Mouse (Mus musculus): ENCODE results near the gene Tff3.

The Tff3 gene

DNA sequence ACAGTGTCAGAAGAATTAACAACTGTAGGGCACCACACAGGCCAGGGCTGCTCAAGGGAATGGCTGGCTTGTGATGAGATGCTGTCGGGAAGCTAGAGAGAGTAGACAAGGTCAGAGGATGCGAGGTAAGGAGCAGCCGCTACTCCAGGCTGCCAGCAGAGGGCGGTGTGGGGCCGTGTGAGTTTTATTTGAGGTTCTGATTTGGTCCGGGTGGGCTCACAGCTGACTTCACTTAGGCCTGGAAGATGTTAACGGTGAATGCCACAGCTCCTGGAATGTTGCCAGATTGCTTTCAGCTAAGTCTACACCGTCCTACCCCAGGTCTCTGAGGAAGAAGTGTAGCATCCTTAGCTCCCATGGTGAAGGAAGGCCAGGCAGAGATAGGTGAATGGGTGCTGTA lies 7.5 kb downstream of the Tff3 start:
- DNase-seq (ENCODE audit: low read depth), result peak; percentile 58

- DNase-seq (ENCODE audit: low read depth), result peak; percentile 66
These were observed 10.0 kb downstream of the Tff3 start for GRCm38 (mm10) chr17:31119429-31119828.

DNA sequence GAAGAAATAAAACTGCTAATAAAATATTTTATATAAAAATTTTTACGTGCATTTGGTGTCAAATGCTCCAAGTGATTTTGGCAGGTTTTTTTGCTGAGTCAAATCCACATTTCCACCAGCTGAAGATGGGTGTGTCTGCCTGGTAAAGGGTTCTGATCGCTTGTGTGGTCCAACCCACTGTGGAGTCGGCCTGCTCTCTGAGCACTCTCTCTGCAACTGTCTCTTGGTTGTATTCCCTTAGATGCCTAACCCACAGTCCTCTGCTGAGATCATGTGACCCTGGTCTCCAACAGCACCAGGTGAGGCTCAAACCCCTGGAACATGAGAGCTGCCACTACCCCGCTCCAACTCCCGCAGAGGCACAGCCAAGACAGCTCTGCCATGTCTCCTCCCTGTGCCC lies 11.5 kb downstream of the Tff3 start:
- no peak for DNase-seq (ENCODE audit: low read depth)

DNA sequence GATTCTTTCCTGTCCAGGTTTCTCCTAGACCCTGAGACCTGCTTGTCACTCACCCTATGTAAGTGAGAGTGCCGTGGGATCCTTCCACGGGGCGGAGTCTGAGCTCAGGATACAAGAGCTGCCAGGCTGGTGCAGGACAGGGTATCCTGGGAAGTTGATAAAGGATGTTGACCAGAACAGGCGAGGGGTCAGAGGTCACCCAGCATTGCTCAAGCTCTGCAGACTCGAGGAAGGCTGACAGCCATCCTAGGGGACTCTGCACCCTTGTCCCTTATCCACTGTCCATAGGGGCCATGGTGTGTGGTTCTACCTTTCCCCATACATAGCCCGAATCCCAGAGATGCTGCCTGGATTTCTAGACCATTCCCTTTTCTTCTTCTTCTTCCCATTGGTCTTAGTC lies 13.4 kb downstream of the Tff3 start:
- no peak for DNase-seq (ENCODE audit: low read depth)

- no peak for DNase-seq (ENCODE audit: low read depth)
These were observed 16.1 kb downstream of the Tff3 start for GRCm38 (mm10) chr17:31113191-31113856.

DNA sequence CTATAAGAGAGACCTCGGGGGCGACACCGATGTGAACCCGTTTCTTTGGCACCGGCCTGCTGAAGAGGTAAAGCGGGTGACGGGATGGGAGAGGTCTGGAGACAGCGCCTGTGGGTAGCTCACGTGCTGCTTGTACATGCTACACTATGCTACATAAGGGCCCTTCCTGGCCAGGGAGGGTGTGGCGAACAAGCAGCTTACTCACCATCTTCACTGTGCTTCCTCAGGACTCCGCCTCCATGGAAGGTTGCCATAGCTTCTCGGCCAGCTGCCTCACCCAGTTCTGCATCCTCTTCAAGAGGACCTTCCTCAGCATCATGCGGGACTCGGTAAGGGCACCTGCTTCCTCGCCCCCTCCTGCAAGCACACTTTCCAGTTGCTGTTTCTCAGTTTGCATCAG lies 21.1 kb downstream of the Tff3 start:
- peak; percentile 43 for DNase-seq (ENCODE audit: low read depth)

DNA sequence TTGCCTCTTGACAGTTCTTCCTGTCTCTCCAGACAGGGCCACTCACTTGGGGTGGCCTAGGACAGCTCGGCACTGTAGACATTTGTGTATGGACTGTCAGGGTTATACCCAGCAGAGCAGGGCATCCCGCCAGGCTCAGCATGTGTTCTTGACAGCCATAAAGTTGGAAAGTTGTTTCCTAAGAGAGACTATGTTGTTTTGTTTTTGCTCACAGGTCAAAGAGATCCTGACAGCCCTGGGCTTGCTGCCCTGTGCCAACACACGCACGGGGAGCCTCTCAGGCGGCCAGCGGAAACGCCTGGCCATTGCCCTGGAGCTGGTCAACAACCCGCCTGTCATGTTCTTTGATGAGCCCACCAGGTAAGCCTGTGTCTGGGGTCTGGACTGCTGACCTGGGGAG lies 25.6 kb downstream of the Tff3 start:
- DNase-seq (ENCODE audit: low read depth), result no peak

DNA sequence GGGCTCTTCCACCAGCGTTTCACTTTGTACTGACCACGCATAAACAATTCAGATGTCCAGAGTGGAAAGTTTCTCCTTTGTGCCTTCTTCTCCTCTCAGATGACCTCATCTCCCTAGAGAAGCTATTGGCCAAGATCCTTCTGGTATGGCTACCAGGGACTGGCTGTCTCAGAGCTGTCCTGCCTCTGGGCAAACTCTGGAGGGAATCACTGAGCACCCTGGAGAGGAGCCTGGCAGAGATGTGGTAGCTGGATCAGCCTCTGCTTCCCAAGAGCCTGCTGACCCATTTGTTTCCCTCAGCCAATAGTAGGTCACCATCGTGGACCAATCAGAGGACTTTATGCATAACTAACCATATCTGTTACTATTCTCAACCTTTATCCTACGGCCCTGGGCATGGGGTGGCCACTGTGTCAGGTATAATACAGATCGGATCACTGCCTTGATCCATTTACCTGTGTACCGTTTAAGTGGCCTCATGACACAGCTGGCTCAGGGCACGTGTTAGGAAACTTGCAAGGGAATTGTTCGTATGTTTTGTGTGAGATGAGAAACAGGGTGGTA lies 26.4 kb downstream of the Tff3 start:
- DNase-seq (ENCODE audit: low read depth), result no peak

- DNase-seq (ENCODE audit: low read depth), result no peak
These were observed 30.7 kb downstream of the Tff3 start for GRCm38 (mm10) chr17:31098788-31099187.

DNA sequence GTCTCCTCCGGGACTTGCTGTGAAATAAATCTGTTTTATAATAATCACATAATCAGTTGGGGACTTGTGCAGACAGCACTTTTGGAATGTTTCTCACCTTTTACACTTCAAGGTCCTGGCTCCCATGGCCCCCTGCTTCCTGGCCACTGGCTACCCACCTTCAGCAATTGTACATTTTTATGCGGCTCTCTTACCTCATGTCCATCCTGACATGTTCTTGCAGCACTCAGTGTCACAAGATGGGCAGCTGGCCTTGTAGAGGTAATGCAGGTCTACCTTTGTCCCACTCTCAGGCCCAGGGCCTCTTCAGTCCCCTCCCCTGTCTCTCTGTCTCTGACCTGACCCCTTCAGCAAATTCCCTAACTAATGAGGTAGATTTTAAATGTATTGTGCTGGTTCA lies 32.6 kb downstream of the Tff3 start:
- no peak for DNase-seq (ENCODE audit: low read depth)

DNA sequence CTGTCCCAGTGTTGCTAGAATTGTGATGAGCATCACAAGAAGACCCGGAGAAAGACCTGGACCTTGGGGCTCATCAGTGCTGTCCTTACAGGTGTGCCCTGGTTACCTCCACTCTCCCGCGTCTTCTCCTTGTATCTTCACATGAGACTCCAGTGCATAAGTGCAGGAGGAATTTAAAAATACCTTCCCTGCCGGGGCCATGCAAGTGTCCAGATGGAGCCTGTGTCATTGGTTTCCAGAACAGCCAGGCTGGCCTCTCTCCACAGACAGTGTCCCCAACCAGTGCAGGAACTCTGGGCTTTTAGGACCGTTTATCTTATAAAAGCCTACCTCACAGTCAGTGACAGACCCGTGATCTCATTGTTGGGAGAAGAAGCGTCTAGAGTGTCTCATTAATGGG lies 33.9 kb downstream of the Tff3 start:
- no peak for DNase-seq (ENCODE audit: low read depth)

DNA sequence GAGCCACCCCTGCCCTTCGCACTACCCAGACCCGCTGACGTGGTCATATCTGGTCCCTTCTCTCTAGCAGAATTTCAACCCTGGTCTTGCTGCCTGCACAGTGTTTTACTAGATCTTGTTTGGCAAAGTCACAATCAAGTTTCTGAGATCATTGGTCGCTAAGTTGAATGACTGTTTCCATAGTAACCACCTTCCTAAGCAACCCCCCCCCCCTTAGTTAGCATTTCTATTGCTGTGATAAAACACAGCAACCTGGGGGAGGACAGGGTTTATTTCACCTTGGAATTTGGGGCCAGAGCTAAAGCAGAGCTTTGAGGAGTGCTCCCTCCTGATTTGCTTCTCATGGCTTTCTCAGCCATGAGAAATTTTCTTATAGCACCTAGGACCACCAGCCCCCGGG lies 34.7 kb downstream of the Tff3 start:
- no peak for DNase-seq (ENCODE audit: low read depth)

GRCm38 (mm10) chr17:31091023-31091735 lies 38.3 kb downstream of the Tff3 start:
- DNase-seq (ENCODE audit: low read depth), result no peak

DNA sequence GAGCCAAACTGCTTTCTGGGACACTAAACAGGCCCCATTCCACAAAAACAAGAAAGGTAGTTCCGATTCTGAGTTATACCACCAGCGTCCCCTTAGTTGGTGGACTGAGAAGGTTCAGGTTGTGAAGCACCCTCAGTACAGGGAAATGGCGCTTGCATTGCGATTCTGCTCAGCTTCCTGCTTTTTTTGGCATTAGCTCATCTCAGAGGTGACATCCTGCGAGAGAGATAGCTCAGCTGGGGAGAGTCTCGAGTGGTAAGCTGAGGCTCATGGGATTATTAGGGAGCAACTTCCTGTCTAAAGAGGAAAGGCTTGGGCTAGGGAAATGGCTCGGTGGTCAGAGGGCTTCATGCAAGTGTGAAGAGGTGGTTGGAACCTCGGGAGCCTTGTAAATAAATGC lies 39.6 kb downstream of the Tff3 start:
- DNase-seq (ENCODE audit: low read depth), result no peak

- DNase-seq (ENCODE audit: low read depth), result no peak
These were observed 40.7 kb downstream of the Tff3 start for GRCm38 (mm10) chr17:31088711-31089110.

- DNase-seq (ENCODE audit: low read depth), result no peak
These were observed 43.2 kb downstream of the Tff3 start for GRCm38 (mm10) chr17:31086196-31086595.

- no peak for DNase-seq (ENCODE audit: low read depth)
These were observed 43.9 kb downstream of the Tff3 start for GRCm38 (mm10) chr17:31085519-31085918.

DNA sequence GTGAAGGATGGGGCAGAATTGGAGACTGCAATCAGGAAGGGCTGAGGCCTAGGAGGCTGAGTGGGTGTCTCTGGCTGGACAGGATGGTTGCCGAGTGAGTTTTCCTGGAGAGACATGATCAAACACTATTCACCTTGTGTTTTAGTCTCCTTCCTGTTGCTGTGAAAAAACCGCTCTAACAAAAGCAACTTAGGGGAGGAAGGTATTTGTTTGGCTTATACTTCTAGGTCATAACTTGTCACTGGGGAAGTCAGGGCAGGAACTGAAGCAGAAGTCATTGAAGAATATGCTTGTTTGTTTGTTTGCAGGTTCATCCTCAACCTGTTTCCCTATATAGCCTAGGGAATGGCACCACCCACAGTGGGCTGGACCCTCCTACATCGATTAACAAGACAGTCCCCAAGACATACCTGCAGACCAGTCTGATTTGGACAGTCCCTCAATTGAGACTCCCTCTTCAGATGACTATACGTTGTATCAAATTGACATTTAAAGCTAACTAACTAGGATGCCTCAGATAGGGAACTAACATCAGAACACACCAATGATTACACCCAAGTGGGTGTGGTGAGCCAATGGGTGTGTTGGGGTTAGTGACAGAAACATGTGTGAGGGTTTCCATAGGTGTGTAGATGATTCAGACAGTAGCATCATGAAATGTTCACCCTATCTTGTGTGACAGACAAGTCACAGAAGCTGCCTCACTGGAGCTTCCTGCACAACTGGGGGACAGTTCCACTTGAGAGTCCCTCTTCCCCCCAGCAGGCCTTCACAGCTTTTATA lies 47.0 kb downstream of the Tff3 start:
- no peak for DNase-seq (ENCODE audit: low read depth)

- DNase-seq (ENCODE audit: low read depth), result no peak
These were observed 50.2 kb downstream of the Tff3 start for GRCm38 (mm10) chr17:31079078-31079840.

GRCm38 (mm10) chr17:31078581-31078980 lies 50.9 kb downstream of the Tff3 start:
- DNase-seq (ENCODE audit: low read depth), result no peak

DNA sequence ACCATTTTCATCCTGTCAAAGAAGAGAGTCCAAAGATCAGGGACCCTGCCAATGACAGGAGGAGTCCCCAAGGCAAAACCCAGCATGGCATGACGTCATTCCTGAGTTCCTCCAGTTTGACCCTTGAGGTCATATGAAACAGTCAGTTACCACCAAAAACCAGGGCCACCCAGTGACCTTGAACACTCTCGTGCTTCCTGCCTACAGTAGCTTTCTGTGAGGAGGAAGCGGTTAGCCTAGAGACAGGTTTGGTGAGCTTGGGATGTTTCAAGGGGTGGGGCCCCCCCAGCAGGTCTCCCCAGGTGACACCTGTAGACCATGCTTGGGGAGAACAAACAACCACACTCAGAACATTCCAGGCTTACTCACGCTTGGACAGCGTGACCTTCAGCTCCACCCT lies 51.9 kb downstream of the Tff3 start:
- peak; percentile 61 for DNase-seq (ENCODE audit: low read depth)

DNA sequence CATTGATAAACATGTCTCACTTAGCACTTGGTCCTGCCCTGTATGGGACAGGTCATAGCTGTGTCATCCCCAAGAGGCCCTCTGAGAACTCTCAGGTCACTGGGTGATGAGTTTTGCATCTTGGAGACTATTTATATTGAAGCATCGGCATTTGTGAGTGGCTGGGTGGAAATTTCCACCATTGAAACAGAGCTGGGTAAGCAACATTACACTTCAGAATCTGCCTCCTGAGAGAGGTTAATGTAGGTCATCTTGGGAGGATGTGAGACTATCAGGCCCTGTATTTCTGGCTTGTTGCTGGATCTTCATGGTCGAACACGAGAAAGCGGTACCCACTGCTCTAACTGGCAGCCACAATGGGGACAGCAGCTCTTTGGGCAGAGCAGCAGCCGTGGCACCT lies 54.0 kb downstream of the Tff3 start:
- no peak for DNase-seq (ENCODE audit: low read depth)
